Mouse (Mus musculus) stomach, adult 2 months (tissue): ENCODE results near the gene Igflr1. TPM values are rescaled to one million over a fixed set of nuclear protein-coding genes. Genes with fewer than 3 reads are reported as not detected.

Source experiments
- polyA plus RNA-seq: library from polyadenylated mRNA; depleted of rRNA; stranded (reverse); fragments of >200 nt; gene quantifications from 2 replicates; pipeline ENCODE4 v1.2.3, GENCODE M21; 2012; rRNA removed

Igflr1 gene
- 4.5 and 5.3 TPM in 2 replicates for polyA plus RNA-seq

DNA sequence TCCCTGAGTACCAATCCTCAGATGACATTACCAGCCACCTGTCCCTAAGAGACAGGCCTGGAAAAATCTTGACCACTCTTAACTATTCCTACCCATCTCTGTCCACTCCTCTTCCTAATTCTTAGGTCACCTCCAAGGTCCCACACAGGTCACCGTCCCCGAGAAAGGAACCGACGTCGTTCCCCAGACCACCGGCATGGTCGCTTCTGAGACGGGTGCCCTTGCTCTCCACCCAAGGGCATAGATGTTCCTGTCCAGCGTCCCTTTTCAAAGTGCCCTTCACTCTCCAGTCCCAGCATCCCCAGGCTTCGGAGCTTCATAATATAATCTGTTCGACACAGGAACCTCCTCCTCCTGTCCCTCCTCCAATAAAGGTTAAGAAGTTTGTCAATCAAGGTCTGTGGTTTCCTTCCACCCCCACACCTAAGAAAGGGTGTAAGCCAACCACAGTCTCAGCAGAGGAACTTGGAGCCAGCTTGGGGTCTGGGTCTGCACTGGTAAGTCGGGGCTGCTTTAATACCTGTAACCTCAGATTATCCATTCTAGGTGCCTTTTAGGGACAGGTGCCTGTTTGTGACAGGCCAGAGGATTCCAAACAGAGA is at the start of gene Igflr1:
Igflr1 (plus strand) TSS at position 458 of the 602 bp plus-strand sequence.

DNA sequence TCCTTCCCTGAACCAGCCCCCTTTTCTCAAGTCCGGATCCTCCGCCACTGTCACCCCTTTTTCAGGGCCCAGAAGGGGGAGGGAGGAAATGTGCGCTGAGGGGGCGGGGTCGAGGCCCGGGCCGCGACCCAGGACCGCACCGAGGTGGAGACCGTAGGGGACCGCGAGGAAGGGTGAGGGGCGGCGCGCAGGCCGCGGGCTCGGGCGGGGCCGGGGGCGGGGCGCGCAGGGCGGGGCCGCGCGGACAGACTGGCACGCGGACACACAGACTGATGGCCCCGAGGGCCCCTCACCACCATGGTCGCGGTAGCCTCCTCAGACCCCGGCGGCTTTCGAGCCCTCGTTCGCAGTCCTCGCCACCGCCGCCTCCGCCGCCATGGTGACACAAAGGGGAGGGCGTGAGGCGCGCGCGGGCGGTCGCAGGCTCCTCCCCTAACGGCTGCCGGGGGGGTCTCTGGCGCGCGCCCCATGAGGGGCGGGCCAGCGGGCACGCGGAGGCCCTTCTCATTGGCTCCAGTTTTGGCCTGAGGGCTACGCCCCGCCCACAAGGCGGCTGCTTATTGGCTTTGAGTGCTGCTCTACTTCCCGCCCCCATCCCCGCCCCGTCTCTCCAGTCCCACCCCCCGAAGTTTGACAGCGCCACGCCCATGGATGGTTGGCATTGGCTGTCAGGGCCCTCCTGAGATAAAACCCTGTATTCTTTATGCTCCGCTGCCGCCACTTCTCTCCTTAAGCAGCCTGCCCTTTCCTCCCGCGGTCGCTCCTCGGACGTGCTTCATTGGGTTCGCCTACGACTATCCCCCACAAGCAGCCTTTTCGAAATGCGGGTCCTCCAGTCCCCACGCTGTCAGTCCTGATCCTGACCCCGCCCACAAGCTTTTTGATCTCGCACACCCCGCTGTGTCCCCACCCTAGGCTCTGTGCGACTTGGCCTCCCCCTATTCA is 30.3 kb upstream of the Igflr1 start, which contains the start of gene Arhgap33:
Arhgap33 (minus strand) TSS at position 428 of the 945 bp plus-strand sequence.

DNA sequence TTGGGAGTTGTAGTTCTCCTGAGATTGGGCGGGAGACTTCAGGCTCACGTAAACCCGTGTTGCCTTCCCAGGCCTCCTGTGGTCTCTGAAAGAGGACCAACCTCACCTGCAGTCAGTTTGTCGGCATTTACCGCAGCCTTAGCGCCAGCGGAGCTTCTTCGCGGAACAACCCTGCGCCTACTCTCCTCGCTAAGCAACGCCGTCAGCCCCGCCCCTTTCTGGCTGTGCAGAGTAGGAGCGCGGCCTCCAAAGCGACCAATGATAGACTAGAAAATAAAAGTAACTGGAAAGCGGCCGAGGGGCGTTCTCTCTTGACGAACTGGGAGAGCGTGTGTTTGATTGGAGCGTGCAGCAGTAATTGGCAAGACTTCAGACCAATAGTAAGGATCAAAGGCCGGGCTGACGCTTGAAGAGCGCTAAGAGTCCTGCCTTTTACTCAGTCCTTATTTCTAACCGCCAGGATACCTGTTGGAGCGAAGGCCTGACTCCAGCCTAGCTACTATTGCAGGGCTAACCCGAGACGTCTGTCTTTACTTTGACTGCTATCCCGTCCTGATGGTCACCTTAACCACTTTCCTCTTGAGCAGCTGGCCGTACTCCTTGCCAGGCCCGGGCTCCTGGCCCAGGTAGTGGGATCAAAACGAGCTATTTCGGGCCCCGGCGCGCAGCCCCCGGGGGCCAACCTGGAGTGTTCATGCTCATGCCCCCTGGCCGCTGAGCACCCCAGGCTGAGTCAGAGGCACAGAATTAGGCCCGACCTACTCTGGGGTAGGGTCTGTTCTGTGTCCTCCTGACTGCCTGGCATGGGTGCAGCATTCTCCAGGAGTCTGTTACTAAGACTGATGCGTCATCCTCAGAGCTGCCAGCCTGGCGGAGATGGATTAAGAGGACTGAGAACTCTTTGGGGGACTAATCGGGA is 12.9 kb upstream of the Igflr1 start, which contains the start of the genes Hspb6 and Proser3:
Hspb6 (plus strand) TSS at position 77 of the 919 bp plus-strand sequence.
Proser3 (minus strand) TSS at position 198 of the 919 bp plus-strand sequence.

DNA sequence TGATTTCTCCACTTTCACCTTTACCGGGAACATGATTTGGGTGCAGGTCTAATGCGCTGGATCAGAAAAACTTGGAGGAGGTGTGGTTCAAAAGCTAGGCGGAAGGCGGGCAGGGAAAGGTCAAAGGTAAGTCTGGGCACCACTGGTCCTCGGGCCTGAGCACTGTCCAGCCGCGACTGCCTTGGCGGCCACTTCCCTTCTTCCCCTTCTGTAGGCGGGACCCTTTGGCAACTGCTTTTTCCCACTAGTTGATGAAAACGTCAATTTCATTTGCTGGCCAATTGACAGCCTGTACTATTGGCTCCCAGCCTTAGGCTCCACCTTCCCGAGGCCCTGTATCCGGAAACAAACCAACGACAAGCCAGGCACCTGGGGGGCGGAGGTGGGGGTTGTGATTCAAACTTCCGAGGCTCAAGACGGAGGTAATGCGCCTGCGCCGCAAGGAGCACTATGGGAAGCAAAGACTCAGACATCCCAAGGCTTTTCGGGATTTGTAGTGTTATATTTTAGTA is 5.7 kb upstream of the Igflr1 start, which contains the start of gene Lin37:
Lin37 (minus strand) TSS at position 396 of the 512 bp plus-strand sequence.

DNA sequence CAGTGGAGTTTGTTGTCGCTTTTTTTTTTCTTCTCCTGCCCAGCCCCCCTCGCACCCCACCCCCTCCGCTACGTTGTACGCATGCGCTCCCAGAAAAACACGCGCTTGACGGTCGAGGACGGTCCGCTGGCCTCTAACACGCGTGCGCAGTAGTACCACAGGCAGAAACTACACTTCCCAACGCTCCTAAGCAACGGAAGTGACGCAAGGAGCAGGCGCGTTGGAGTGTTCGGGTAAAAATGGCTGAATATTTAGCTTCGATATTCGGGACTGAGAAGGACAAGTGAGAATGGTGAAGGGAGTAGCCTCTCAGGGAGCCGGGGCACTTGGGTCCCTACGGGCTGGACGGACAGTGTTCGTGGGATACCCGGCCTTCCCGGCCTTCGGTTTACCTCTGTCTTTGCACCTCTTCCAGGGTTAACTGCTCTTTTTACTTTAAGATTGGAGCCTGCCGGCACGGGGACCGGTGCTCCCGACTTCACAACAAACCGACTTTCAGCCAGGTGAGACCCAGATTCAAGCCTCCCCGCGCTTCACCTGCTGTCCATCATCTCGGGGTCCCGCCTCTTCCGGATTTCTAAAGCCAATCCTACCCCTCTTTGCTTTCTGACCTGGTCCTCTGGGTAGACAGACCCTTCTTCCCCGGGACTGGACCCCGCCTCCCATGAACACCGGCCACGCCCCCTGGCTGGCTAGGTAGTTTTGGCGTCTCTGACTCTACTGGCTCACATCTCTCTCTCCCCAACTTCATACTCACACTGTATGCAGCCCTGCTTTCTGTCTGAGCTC is 1.9 kb upstream of the Igflr1 start, which contains the start of the genes U2af1l4, Gm49396 and Psenen:
U2af1l4 (plus strand) TSS at position 185 of the 789 bp plus-strand sequence.
Gm49396 (plus strand) TSS at position 228 of the 789 bp plus-strand sequence.
Psenen (minus strand) TSS at position 511 of the 789 bp plus-strand sequence.

DNA sequence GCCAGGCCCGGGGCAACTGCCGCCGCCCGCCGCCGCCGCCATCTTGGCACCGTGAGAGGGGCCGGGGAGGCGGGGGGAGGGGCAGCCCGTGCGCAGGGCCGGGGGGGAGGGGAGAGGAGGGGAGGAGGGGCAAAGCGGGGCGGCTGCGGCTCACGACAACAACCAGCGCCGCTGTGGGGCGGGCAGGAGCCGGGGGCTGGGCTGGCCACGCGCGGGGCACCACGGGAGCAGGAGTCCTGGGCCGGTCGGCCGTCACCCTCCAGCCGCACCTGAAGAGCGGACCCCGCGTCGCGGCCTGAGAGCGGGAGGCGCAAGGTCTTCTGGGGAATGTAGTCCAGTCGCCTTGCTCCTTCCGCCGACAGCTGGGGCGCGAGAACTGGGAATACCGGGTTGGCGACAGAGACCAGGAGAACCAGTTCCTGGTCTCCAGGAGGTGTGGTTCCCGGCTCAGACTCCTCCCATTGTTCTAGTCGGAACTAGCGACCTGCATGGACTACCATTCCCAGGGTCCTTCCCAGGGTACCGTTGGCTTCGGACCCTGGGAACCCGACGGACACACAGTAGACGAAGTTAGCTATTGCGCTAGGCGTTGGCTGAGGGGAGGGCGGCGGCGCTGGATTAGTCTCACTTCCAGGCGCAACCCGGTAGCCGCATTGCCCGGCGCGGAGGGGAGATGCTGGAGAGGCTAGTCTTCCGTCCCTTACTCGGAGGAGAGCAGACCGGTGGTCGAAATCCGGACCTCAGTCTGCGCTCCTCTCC is 23.6 kb downstream of the Igflr1 start, which contains the start of gene Kmt2b:
Kmt2b (minus strand) TSS at position 51 of the 759 bp plus-strand sequence.

DNA sequence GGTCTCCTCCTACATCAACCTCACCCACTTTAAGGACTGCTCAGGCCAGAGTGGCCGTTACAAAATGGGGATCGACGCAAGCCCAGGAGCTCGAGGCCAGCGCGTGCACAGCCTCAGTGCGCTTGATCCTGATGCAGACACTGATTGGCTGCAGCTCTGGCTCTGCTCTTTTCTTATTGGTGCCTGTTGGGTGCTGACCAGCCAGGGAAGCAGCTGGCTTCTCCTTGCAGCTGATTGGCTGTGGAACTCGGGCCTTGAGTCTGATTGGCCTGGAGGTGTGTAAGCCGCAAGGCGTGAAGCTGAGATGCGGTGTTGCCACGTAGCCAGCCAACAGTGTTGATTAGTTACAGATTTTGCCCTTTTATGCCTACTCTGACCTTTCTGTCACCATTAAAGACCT is 33.6 kb downstream of the Igflr1 start, which contains the start of gene Zbtb32:
Zbtb32 (minus strand) TSS at position 124 of the 400 bp plus-strand sequence.

DNA sequence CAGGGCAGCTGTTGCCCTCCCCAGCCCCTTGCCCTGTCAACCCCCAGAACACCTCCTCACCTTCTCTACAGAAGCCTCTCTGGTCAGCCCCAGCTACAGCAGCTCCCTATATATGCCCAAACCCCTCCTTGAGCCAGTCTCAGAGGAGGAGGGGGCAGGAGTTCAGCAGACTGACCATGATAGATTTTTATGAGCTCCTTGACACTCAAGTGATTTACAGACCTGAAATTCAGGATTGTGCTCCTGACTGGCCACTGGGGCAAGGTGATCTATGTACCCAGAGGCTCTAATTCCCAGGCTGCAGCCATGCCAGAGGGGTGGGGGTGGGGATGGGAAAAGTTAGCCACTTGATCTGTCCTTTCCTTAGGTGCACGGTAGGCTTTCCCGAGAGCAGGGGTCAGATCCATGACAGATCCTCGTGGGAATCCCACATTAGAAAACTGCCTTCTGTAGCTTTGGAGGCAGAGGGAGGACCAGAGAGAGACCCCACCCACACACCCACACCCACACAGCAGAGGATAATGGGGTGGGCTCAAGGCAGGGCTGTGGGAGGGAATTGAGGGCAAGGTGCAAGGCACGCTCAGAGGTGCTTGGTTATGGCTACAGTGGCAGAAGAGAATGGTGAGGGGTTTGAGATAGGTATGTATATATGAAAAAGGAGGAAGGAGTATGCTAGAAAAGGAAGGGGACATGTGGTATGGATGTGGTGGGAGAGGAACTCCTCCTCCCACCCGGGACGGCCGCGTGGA is 47.6 kb downstream of the Igflr1 start, which contains the start of gene Upk1a:
Upk1a (minus strand) TSS at position 194 of the 749 bp plus-strand sequence.

Other genes with a start within 250 kb of the Igflr1 start
- 0.36 and 0.42 TPM in 2 replicates for gene E130208F15Rik, start 243.7 kb upstream of the Igflr1 start, polyA plus RNA-seq
- gene Sdhaf1, start 241.5 kb upstream of the Igflr1 start, polyA plus RNA-seq = 12.5 and 28.1 TPM in 2 replicates
- 14.6 and 17.1 TPM in 2 replicates for gene Lrfn3, start 202.7 kb upstream of the Igflr1 start, polyA plus RNA-seq
- gene Tyrobp, start 151.7 kb upstream of the Igflr1 start, polyA plus RNA-seq = 38.9 and 55.7 TPM in 2 replicates
- 3.8 and 16.6 TPM in 2 replicates for gene Hcst, start 145.6 kb upstream of the Igflr1 start, polyA plus RNA-seq
- gene Nfkbid, start 143.7 kb upstream of the Igflr1 start, polyA plus RNA-seq = 2.3 and 3.7 TPM in 2 replicates
- 30.9 and 40.1 TPM in 2 replicates for gene Aplp1, start 119.9 kb upstream of the Igflr1 start, polyA plus RNA-seq
- gene Kirrel2, start 107.7 kb upstream of the Igflr1 start, polyA plus RNA-seq = 0.42 and 2.0 TPM in 2 replicates
- gene Nphs1, start 107.1 kb upstream of the Igflr1 start, polyA plus RNA-seq = 0.12 and 0.32 TPM in 2 replicates
- 0.15 TPM in 1 of 2 replicates, not detected in the other for gene Prodh2, start 71.8 kb upstream of the Igflr1 start, polyA plus RNA-seq
- gene Arhgap33, start 30.4 kb upstream of the Igflr1 start, polyA plus RNA-seq = 4.7 and 6.1 TPM in 2 replicates
- 129 and 132 TPM in 2 replicates for gene Hspb6, start 13.2 kb upstream of the Igflr1 start, polyA plus RNA-seq
- 3.4 and 3.9 TPM in 2 replicates for gene Proser3, start 13.1 kb upstream of the Igflr1 start, polyA plus RNA-seq
- 14.3 and 19.7 TPM in 2 replicates for gene Lin37, start 5.6 kb upstream of the Igflr1 start, polyA plus RNA-seq
- gene U2af1l4, start 2.1 kb upstream of the Igflr1 start, polyA plus RNA-seq = 32.7 and 35.6 TPM in 2 replicates
- gene Gm49396, start 2.1 kb upstream of the Igflr1 start, polyA plus RNA-seq = 0.66 and 0.85 TPM in 2 replicates
- 70.1 and 76.5 TPM in 2 replicates for gene Psenen, start 1.8 kb upstream of the Igflr1 start, polyA plus RNA-seq
- 17.8 and 24.6 TPM in 2 replicates for gene Kmt2b, start 23.3 kb downstream of the Igflr1 start, polyA plus RNA-seq
- 3.6 and 4.9 TPM in 2 replicates for gene Zbtb32, start 33.5 kb downstream of the Igflr1 start, polyA plus RNA-seq
- 4.0 TPM in 2 replicates for gene Upk1a, start 47.4 kb downstream of the Igflr1 start, polyA plus RNA-seq
- 263 and 306 TPM in 2 replicates for gene Cox6b1, start 60.7 kb downstream of the Igflr1 start, polyA plus RNA-seq
- gene Etv2, start 70.4 kb downstream of the Igflr1 start, polyA plus RNA-seq = not detected in 2 replicates
- gene Rbm42, start 84.9 kb downstream of the Igflr1 start, polyA plus RNA-seq = 42.7 and 58.2 TPM in 2 replicates
- gene Haus5, start 99.6 kb downstream of the Igflr1 start, polyA plus RNA-seq = 2.2 and 4.0 TPM in 2 replicates
- gene Pmis2, start 106.2 kb downstream of the Igflr1 start, polyA plus RNA-seq = not detected in 2 replicates
- gene 2200002J24Rik, start 133.5 kb downstream of the Igflr1 start, polyA plus RNA-seq = 18.8 and 40.8 TPM in 2 replicates
- gene Atp4a, start 146.8 kb downstream of the Igflr1 start, polyA plus RNA-seq = 1,538 and 2,919 TPM in 2 replicates
- gene Tmem147, start 164.1 kb downstream of the Igflr1 start, polyA plus RNA-seq = 111 and 145 TPM in 2 replicates
- not detected in 2 replicates for gene Gapdhs, start 178.3 kb downstream of the Igflr1 start, polyA plus RNA-seq
- 94.0 and 112 TPM in 2 replicates for gene Sbsn, start 186.0 kb downstream of the Igflr1 start, polyA plus RNA-seq
- 1,147 and 1,166 TPM in 2 replicates for gene Dmkn, start 198.3 kb downstream of the Igflr1 start, polyA plus RNA-seq
- 362 and 714 TPM in 2 replicates for gene Krtdap, start 222.5 kb downstream of the Igflr1 start, polyA plus RNA-seq